Mouse (Mus musculus): ENCODE results near the gene Ccdc170. TPM values are rescaled to one million over a fixed set of nuclear protein-coding genes. Genes with fewer than 3 reads are reported as not detected.
A peak's percentile ranks its signal among the peaks of the same experiment; 100 is the strongest.
"Not testable (repeated sequence)": the region's sequence is repeated elsewhere in the genome, so short reads cannot be mapped to it uniquely, and the experiment has no call there.

Gene Ccdc170
- 0.07 TPM in 1 of 2 replicates, not detected in the other for polyA plus RNA-seq (2016; fragmentation: Nextera tagmentation; extraction: Ambion mirVana)

DNA sequence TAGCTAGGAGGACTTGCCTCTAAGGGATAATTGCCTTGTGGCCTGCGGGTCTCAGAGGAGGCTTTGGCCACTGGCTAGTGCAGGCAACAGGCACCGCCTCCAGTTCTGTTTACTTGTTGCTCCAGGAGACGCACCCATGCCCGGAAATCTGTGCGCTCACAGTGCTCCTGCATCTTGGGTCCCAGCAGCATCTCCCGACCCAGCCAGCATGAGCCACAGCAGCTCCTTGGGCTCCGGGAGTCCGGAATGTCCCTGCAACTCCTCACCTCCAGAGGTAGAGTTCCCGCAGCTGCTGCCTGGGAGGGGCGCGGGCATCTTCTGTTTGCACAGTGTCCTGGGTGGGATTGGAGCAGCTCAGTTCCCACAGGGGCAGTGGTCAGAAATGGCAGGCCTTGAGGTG is at the start of gene Ccdc170:
Gene Ccdc170, plus strand, starts transcription at position 148 of the 400 bp plus-strand sequence.
- no peak within 1 kb of the TSS for H3K4me2 ChIP-seq
- no peaks in the 10 kb centered on the region for H3K27me3 ChIP-seq (replicated peaks)
- H3K27ac ChIP-seq = no peak within 1 kb of the TSS
- 60% methylated on average over 11 of the region's 11 CpGs for WGBS (ENCODE audit: insufficient replicate concordance)
- H3K4me3 ChIP-seq = no peak within 1 kb of the TSS
- no peak within 1 kb of the TSS for H3K9ac ChIP-seq
- H3K9me3 ChIP-seq (replicated peaks) = no peaks in the 10 kb centered on the region
- H3K4me1 ChIP-seq = no peaks in the 10 kb centered on the region
- H3K36me3 ChIP-seq = no peaks in the 10 kb centered on the region
- ATAC-seq = no peak

- whole genome bisulfite sequencing (ENCODE audit: insufficient replicate concordance) = 6% methylated on average over 19 of the region's 19 CpGs
- peaks cover 56% of the 10 kb centered on the region for H3K4me1 ChIP-seq
- no peak for ATAC-seq
Observed at GRCm38 (mm10) chr10:4432996-4433755, 49.1 kb upstream of the Ccdc170 start.

DNA sequence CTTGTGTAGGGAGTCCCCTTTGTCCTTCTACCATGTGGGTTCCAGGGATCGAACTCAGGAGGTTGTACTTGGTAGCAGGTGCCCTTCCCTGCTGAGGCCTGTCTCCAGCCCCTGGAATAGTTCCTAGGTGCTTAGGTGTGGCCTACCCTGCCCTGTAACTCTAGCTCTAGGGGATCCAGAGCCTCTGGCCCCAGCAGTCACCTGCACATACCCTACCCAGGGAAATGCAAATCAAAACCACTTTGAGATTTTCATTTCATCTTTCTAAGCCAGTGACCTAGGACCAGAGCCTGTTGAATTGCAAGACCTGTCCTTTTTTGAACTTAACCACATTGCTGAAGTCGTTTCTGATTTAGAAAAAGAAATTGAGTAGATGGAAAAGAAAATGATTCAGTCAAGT is 48.4 kb upstream of the Ccdc170 start:
- Histone ChIP-seq H3K9ac (peak overlapping the region; percentile 89), H3K4me2 (peak overlapping the region; percentile 76), H3K4me3 (peak overlapping the region; percentile 81), H3K27ac (0 out of 2 replicates have a peak overlapping the region, but pooled peaks have one; percentile 10), H3K4me1 (peaks cover 53% of the 10 kb centered on the region), H3K36me3 (peaks cover 48% of the 10 kb centered on the region)
- H3K27me3 ChIP-seq (replicated peaks); H3K9me3 ChIP-seq (replicated peaks); ATAC-seq: not testable (repeated sequence)
- 56% methylated on average over 2 of the region's 2 CpGs for WGBS (ENCODE audit: insufficient replicate concordance)

More at GRCm38 (mm10) chr10:4432996-4433755, 49.1 kb upstream of the Ccdc170 start:
- H3K4me2 ChIP-seq = peak overlapping the region; percentile 76
- H3K4me3 ChIP-seq = peak overlapping the region; percentile 81
- no peaks in the 10 kb centered on the region for H3K27me3 ChIP-seq (replicated peaks)
- H3K27ac ChIP-seq = peak overlapping the region; percentile 91
- peak overlapping the region; percentile 89 for H3K9ac ChIP-seq
- peaks cover 47% of the 10 kb centered on the region for H3K36me3 ChIP-seq
- no peaks in the 10 kb centered on the region for H3K9me3 ChIP-seq (replicated peaks)

GRCm38 (mm10) chr10:4435416-4435815 is 46.9 kb upstream of the Ccdc170 start:
- H3K4me3 ChIP-seq = no peak overlapping the region
- H3K27ac ChIP-seq = no peak overlapping the region
- peaks cover 37% of the 10 kb centered on the region for H3K4me1 ChIP-seq
- peaks cover 57% of the 10 kb centered on the region for H3K36me3 ChIP-seq
- no peaks in the 10 kb centered on the region for H3K9me3 ChIP-seq (replicated peaks)
- H3K4me2 ChIP-seq = no peak overlapping the region
- no peak for ATAC-seq
- H3K27me3 ChIP-seq (replicated peaks) = no peaks in the 10 kb centered on the region
- H3K9ac ChIP-seq = no peak overlapping the region
- WGBS (ENCODE audit: insufficient replicate concordance) = 73% methylated on average over 3 of the region's 3 CpGs

- no peak overlapping the region for H3K27ac ChIP-seq
- no peak overlapping the region for H3K4me3 ChIP-seq
- 21% methylated on average over 4 of the region's 4 CpGs for WGBS (ENCODE audit: insufficient replicate concordance)
- H3K36me3 ChIP-seq = peaks cover 45% of the 10 kb centered on the region
- H3K27me3 ChIP-seq (replicated peaks) = no peaks in the 10 kb centered on the region
- peak; percentile 46 for ATAC-seq
- no peak overlapping the region for H3K4me2 ChIP-seq
- H3K4me1 ChIP-seq = no peaks in the 10 kb centered on the region
- no peak overlapping the region for H3K9ac ChIP-seq
- H3K9me3 ChIP-seq (replicated peaks) = no peaks in the 10 kb centered on the region
Observed at GRCm38 (mm10) chr10:4456409-4456808, 25.9 kb upstream of the Ccdc170 start.

- Histone ChIP-seq H3K4me2 (no peak overlapping the region), H3K27me3 (replicated peaks) (no peaks in the 10 kb centered on the region), H3K36me3 (peaks cover 11% of the 10 kb centered on the region), H3K9me3 (replicated peaks) (no peaks in the 10 kb centered on the region), H3K27ac (no peak overlapping the region), H3K9ac (no peak overlapping the region), H3K4me3 (no peak overlapping the region), H3K4me1 (no peaks in the 10 kb centered on the region)
- ATAC-seq = peak; percentile 75
- 81% methylated on average over 2 of the region's 2 CpGs for WGBS (ENCODE audit: insufficient replicate concordance)
Observed at GRCm38 (mm10) chr10:4460201-4460600, 22.1 kb upstream of the Ccdc170 start.

GRCm38 (mm10) chr10:4465799-4466198 is 16.5 kb upstream of the Ccdc170 start:
- H3K4me3 ChIP-seq = no peak overlapping the region
- no peak for ATAC-seq
- H3K9me3 ChIP-seq (replicated peaks) = no peaks in the 10 kb centered on the region
- H3K4me1 ChIP-seq = no peaks in the 10 kb centered on the region
- H3K9ac ChIP-seq = no peak overlapping the region
- no peak overlapping the region for H3K4me2 ChIP-seq
- no peak overlapping the region for H3K27ac ChIP-seq
- H3K27me3 ChIP-seq (replicated peaks) = no peaks in the 10 kb centered on the region
- no peaks in the 10 kb centered on the region for H3K36me3 ChIP-seq
- 67% methylated on average over 7 of the region's 7 CpGs for WGBS (ENCODE audit: insufficient replicate concordance)

- no peak overlapping the region for H3K4me3 ChIP-seq
- no peaks in the 10 kb centered on the region for H3K4me1 ChIP-seq
- no peaks in the 10 kb centered on the region for H3K27me3 ChIP-seq (replicated peaks)
- ATAC-seq = no peak
- H3K9me3 ChIP-seq (replicated peaks) = no peaks in the 10 kb centered on the region
- no peak overlapping the region for H3K9ac ChIP-seq
- H3K4me2 ChIP-seq = no peak overlapping the region
- H3K36me3 ChIP-seq = no peaks in the 10 kb centered on the region
- 62% methylated on average over 3 of the region's 3 CpGs for WGBS (ENCODE audit: insufficient replicate concordance)
- no peak overlapping the region for H3K27ac ChIP-seq
Observed at GRCm38 (mm10) chr10:4469406-4469805, 12.9 kb upstream of the Ccdc170 start.

DNA sequence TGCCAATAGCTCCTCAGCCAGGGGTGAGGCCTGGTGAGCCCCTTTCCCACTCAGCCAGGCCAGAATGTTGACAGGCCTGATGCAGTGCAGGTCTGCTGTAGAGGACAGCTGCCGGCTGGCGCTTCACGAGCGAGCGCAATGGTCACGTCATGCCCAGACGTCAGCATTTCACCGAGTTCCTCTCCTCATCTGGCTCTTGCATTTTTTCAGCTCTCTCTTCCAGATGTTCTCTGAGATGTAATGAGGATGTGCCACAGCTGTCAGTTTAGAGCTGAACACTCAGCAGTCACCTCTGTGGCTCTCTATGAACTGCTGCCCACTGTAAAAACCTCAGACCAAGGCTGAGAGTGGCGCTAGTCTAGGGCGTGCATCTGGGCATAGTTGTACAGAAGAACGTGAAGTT is 8.7 kb upstream of the Ccdc170 start:
- H3K4me2 ChIP-seq = no peak overlapping the region

GRCm38 (mm10) chr10:4475431-4475830 is 6.9 kb upstream of the Ccdc170 start:
- Histone ChIP-seq H3K4me3 (no peak overlapping the region), H3K27ac (no peak overlapping the region), H3K4me2 (no peak overlapping the region), H3K27me3 (replicated peaks) (no peaks in the 10 kb centered on the region), H3K9ac (no peak overlapping the region), H3K9me3 (replicated peaks) (no peaks in the 10 kb centered on the region), H3K36me3 (no peaks in the 10 kb centered on the region), H3K4me1 (no peaks in the 10 kb centered on the region)
- WGBS (ENCODE audit: insufficient replicate concordance) = 78% methylated on average over 3 of the region's 3 CpGs
- ATAC-seq = no peak

More for the DNA sequence above, 8.7 kb upstream of the Ccdc170 start:
- Histone ChIP-seq H3K4me3 (no peak overlapping the region), H3K27me3 (replicated peaks) (no peaks in the 10 kb centered on the region), H3K9ac (no peak overlapping the region), H3K4me1 (no peaks in the 10 kb centered on the region), H3K27ac (no peak overlapping the region), H3K36me3 (no peaks in the 10 kb centered on the region), H3K9me3 (replicated peaks) (no peaks in the 10 kb centered on the region)
- no peak for ATAC-seq
- WGBS (ENCODE audit: insufficient replicate concordance) = 75% methylated on average over 11 of the region's 11 CpGs

GRCm38 (mm10) chr10:4476604-4477003 is 5.7 kb upstream of the Ccdc170 start:
- Histone ChIP-seq H3K36me3 (no peaks in the 10 kb centered on the region), H3K4me1 (no peaks in the 10 kb centered on the region), H3K4me2 (no peak overlapping the region), H3K27me3 (replicated peaks) (no peaks in the 10 kb centered on the region), H3K9me3 (replicated peaks) (no peaks in the 10 kb centered on the region), H3K9ac (no peak overlapping the region), H3K27ac (no peak overlapping the region), H3K4me3 (no peak overlapping the region)
- no peak for ATAC-seq
- 78% methylated on average over 5 of the region's 5 CpGs for WGBS (ENCODE audit: insufficient replicate concordance)

GRCm38 (mm10) chr10:4480929-4481328 is 1.4 kb upstream of the Ccdc170 start:
- H3K9me3 ChIP-seq (replicated peaks) = no peaks in the 10 kb centered on the region
- no peak overlapping the region for H3K27ac ChIP-seq
- H3K4me1 ChIP-seq = no peaks in the 10 kb centered on the region
- no peaks in the 10 kb centered on the region for H3K36me3 ChIP-seq
- no peak overlapping the region for H3K4me3 ChIP-seq
- no peak for ATAC-seq
- no peak overlapping the region for H3K9ac ChIP-seq
- H3K4me2 ChIP-seq = no peak overlapping the region
- 70% methylated on average over 3 of the region's 3 CpGs for WGBS (ENCODE audit: insufficient replicate concordance)
- H3K27me3 ChIP-seq (replicated peaks) = no peaks in the 10 kb centered on the region
